Mouse (Mus musculus) ES-Bruce4 (cell line): ENCODE data around the gene Dph7.

ENCODE experiments used
- CTCF ChIP-seq: IDR thresholded peaks from one replicate; pipeline ENCODE4 v1.8.1; 2011; ENCODE audit warnings: low read depth, low read length
- POLR2A ChIP-seq: IDR thresholded peaks from one replicate; pipeline ENCODE4 v1.8.1; 2011; ENCODE audit warnings: low read length; ENCODE audit not compliant: insufficient read depth

DNA sequence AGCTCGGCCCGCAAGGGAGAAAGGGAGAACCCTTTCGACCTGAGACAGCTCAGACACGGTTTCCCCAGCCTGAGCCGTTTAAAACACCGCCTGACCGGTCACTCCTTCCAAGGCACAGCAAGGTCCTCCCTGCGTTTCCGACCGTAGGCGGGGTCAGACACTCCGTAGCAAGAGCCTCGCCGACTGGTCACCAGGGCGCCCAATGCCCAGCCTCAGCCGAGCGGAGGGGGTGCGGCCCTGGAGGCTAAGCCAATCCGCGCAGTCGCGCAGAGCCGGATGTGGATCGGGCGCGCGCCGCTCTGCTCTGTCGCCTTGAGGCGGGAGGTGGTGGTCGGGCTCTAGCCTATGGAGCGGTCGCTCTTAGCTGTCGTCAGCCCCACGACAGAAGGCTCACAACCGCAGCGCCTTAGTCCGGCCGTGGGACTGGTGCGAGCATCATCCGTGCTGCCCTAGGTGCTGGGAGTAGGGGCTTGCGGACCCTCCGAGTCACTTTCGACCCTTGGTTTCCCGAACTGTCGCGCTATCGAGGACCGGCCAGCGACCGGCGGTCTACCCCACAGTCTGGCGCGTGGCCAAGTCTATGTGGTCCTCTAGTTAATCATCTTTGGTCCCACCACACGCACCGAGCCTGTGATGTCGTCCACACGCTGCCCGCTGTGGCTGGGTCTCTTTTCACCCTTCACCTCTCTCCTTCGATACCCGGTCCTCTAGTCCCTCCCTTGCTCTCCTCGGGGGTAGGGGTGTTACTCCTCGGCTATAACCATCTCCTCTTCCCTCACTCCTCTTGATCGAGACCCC lies 12.9 kb downstream of the Dph7 start, which contains the start of gene Mrpl41:
- no peak for TF ChIP-seq POLR2A
- TF ChIP-seq CTCF, result no peak
